Mouse (Mus musculus): ENCODE measurements around the gene Sync. TPM values are rescaled to one million over a fixed set of nuclear protein-coding genes. Genes with fewer than 3 reads are reported as not detected.

Sync gene
- total and polyA plus RNA-seq, 2 experiments from 2014 or later = 1.9 to 2.0 TPM

GRCm38 (mm10) chr4:129297724-129298123 is 10.3 kb downstream of the Sync start:
- no peak overlapping the region for H3K9ac ChIP-seq (replicated peaks; ENCODE audit: low read length)

DNA sequence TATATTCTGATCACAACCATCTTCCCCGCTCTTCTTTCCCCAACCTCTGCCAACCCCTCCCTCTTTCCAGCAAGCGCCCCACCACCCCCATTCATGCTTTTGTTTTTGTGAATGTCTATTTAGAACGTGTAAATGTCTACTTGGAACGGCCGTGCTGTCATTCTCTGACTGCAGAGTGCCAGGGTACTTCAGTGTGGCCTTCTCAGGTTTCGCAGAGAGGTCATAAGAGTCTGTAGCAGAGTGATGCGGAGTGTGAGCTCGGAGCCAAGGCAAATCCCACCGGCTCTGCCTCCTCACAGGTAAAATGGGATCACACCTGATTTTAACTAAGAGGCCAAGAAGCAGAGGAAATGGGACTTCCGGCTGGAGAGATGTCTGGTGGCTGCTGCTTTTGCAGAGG is 11.7 kb downstream of the Sync start:
- Histone ChIP-seq H3K9me3 (ENCODE audit: low read length) (no peaks in the 10 kb centered on the region), H3K27ac (no peak overlapping the region), H3K4me2 (ENCODE audit: low read depth, low read length) (no peak overlapping the region), H3K9ac (replicated peaks; ENCODE audit: low read length) (no peak overlapping the region), H3K4me1 (ENCODE audit: insufficient read depth, low read length) (no peaks in the 10 kb centered on the region), H3K4me3 (ENCODE audit: low read length) (no peak overlapping the region), H3K27me3 (ENCODE audit: insufficient read depth, low read length) (no peaks in the 10 kb centered on the region), H3K36me3 (ENCODE audit: insufficient read depth, low read length) (no peaks in the 10 kb centered on the region)
- ATAC-seq = no peak
- no peak for DNase-seq (ENCODE audit: low spot score)
- WGBS = 50% methylated on average over 10 of the region's 10 CpGs
- no peak for TF ChIP-seq CTCF (IDR thresholded peaks at IDR 0.05; ENCODE audit: low read depth)

More at GRCm38 (mm10) chr4:129297724-129298123, 10.3 kb downstream of the Sync start:
- Histone ChIP-seq H3K27ac (no peak overlapping the region), H3K36me3 (ENCODE audit: insufficient read depth, low read length) (no peaks in the 10 kb centered on the region), H3K4me3 (ENCODE audit: low read length) (no peak overlapping the region), H3K9me3 (ENCODE audit: low read length) (no peaks in the 10 kb centered on the region), H3K27me3 (ENCODE audit: insufficient read depth, low read length) (no peaks in the 10 kb centered on the region), H3K4me2 (ENCODE audit: low read depth, low read length) (no peak overlapping the region), H3K4me1 (ENCODE audit: insufficient read depth, low read length) (no peaks in the 10 kb centered on the region)
- no peak for ATAC-seq
- WGBS = 85% methylated on average over 4 of the region's 4 CpGs
- DNase-seq (ENCODE audit: low spot score) = no peak
- no peak for TF ChIP-seq CTCF (IDR thresholded peaks at IDR 0.05; ENCODE audit: low read depth)

DNA sequence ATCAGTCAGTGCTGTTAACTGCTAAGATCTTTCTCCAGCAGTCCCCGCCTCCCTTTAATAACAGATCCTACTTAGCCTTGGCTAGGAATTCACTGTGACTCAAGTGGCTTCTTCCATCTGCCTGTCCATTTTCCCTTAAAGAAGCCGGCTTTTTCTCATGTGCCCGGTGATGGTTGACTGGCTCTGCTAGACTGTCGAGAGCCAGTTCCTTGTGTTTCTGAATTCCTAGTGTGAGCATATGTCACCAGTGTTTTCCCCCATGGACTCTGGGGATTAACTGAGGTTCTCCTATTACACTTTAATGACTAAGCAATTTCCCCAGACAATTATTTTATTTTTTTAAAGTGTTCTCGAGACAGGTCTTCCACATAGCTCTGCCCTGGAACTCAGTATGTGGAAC is 16.0 kb downstream of the Sync start:
- no peak for DNase-seq (ENCODE audit: low spot score)
- H3K4me3 ChIP-seq (ENCODE audit: low read length) = no peak overlapping the region
- ATAC-seq = no peak
- no peaks in the 10 kb centered on the region for H3K4me1 ChIP-seq (ENCODE audit: insufficient read depth, low read length)
- H3K9ac ChIP-seq (replicated peaks; ENCODE audit: low read length) = no peak overlapping the region
- H3K4me2 ChIP-seq (ENCODE audit: low read depth, low read length) = no peak overlapping the region
- H3K27me3 ChIP-seq (ENCODE audit: insufficient read depth, low read length) = no peaks in the 10 kb centered on the region
- no peak overlapping the region for H3K27ac ChIP-seq
- no peaks in the 10 kb centered on the region for H3K9me3 ChIP-seq (ENCODE audit: low read length)
- no peak for TF ChIP-seq CTCF (IDR thresholded peaks at IDR 0.05; ENCODE audit: low read depth)
- 64% methylated on average over 5 of the region's 5 CpGs for WGBS
- H3K36me3 ChIP-seq (ENCODE audit: insufficient read depth, low read length) = peaks cover 16% of the 10 kb centered on the region; the same call in 1 of the 2 replicates

GRCm38 (mm10) chr4:129303816-129304215 is 16.4 kb downstream of the Sync start:
- Histone ChIP-seq H3K36me3 (ENCODE audit: insufficient read depth, low read length) (peaks cover 20% of the 10 kb centered on the region; the same call in 1 of the 2 replicates), H3K4me3 (ENCODE audit: low read length) (no peak overlapping the region), H3K4me1 (ENCODE audit: insufficient read depth, low read length) (no peaks in the 10 kb centered on the region), H3K27ac (no peak overlapping the region), H3K9ac (replicated peaks; ENCODE audit: low read length) (no peak overlapping the region), H3K27me3 (ENCODE audit: insufficient read depth, low read length) (no peaks in the 10 kb centered on the region), H3K9me3 (ENCODE audit: low read length) (no peaks in the 10 kb centered on the region), H3K4me2 (ENCODE audit: low read depth, low read length) (no peak overlapping the region)
- ATAC-seq (no peak), DNase-seq (ENCODE audit: low spot score) (no peak)
- 87% methylated on average over 9 of the region's 9 CpGs for WGBS
- no peak for TF ChIP-seq CTCF (IDR thresholded peaks at IDR 0.05; ENCODE audit: low read depth)

- ATAC-seq = no peak
- no peak for DNase-seq (ENCODE audit: low spot score)
- Histone ChIP-seq H3K27me3 (ENCODE audit: insufficient read depth, low read length) (no peaks in the 10 kb centered on the region), H3K4me1 (ENCODE audit: insufficient read depth, low read length) (no peaks in the 10 kb centered on the region), H3K9me3 (ENCODE audit: low read length) (no peaks in the 10 kb centered on the region), H3K9ac (replicated peaks; ENCODE audit: low read length) (no peak overlapping the region), H3K36me3 (ENCODE audit: insufficient read depth, low read length) (peaks cover 24% of the 10 kb centered on the region; the same call in 1 of the 2 replicates), H3K4me2 (ENCODE audit: low read depth, low read length) (no peak overlapping the region), H3K27ac (no peak overlapping the region), H3K4me3 (ENCODE audit: low read length) (no peak overlapping the region)
- 50% methylated on average over 1 of the region's 1 CpGs for WGBS
- TF ChIP-seq CTCF (IDR thresholded peaks at IDR 0.05; ENCODE audit: low read depth) = no peak
These were observed 16.9 kb downstream of the Sync start for GRCm38 (mm10) chr4:129304306-129304705.

DNA sequence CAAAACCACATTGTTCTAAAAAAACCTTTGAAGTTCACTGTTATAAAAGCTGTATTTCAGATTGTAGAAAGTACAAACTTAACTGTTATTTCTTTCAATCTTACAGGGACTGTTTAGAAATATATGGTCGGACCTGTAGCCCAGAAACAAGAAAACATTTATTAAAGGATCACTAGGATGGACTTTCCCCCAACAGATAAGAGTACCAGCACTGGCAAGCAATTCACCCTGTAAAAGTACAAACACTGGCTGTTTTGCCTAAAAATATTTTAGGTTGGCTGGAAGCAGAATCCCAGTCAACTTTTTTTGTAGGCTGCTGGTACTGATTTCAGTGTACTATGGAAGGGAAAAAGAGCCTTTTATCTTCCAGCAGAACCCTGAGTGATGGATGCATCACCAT is 20.5 kb downstream of the Sync start:
- DNase-seq (ENCODE audit: low spot score) (no peak), ATAC-seq (no peak)
- Histone ChIP-seq H3K9me3 (ENCODE audit: low read length) (no peaks in the 10 kb centered on the region), H3K4me3 (ENCODE audit: low read length) (no peak overlapping the region), H3K27ac (no peak overlapping the region), H3K9ac (replicated peaks; ENCODE audit: low read length) (no peak overlapping the region), H3K27me3 (ENCODE audit: insufficient read depth, low read length) (no peaks in the 10 kb centered on the region), H3K4me2 (ENCODE audit: low read depth, low read length) (no peak overlapping the region), H3K36me3 (ENCODE audit: insufficient read depth, low read length) (peaks cover 33% of the 10 kb centered on the region; the same call in 1 of the 2 replicates), H3K4me1 (ENCODE audit: insufficient read depth, low read length) (no peaks in the 10 kb centered on the region)
- WGBS = 96% methylated on average over 1 of the region's 1 CpGs
- no peak for TF ChIP-seq CTCF (IDR thresholded peaks at IDR 0.05; ENCODE audit: low read depth)

- H3K4me2 ChIP-seq (ENCODE audit: low read depth, low read length) = no peak overlapping the region
- no peaks in the 10 kb centered on the region for H3K9me3 ChIP-seq (ENCODE audit: low read length)
- H3K27me3 ChIP-seq (ENCODE audit: insufficient read depth, low read length) = no peaks in the 10 kb centered on the region
- H3K27ac ChIP-seq = no peak overlapping the region
- peaks cover 35% of the 10 kb centered on the region for H3K36me3 ChIP-seq (ENCODE audit: insufficient read depth, low read length)
- no peaks in the 10 kb centered on the region for H3K4me1 ChIP-seq (ENCODE audit: insufficient read depth, low read length)
- TF ChIP-seq CTCF (IDR thresholded peaks at IDR 0.05; ENCODE audit: low read depth) = no peak
- DNase-seq (ENCODE audit: low spot score) = no peak
- 77% methylated on average over 3 of the region's 3 CpGs for WGBS
- no peak overlapping the region for H3K4me3 ChIP-seq (ENCODE audit: low read length)
- ATAC-seq = no peak
- no peak overlapping the region for H3K9ac ChIP-seq (replicated peaks; ENCODE audit: low read length)
These were observed 26.5 kb downstream of the Sync start for GRCm38 (mm10) chr4:129313886-129314285.
